Mouse (Mus musculus): ENCODE data around the gene Ttc9c.

Ttc9c gene

DNA sequence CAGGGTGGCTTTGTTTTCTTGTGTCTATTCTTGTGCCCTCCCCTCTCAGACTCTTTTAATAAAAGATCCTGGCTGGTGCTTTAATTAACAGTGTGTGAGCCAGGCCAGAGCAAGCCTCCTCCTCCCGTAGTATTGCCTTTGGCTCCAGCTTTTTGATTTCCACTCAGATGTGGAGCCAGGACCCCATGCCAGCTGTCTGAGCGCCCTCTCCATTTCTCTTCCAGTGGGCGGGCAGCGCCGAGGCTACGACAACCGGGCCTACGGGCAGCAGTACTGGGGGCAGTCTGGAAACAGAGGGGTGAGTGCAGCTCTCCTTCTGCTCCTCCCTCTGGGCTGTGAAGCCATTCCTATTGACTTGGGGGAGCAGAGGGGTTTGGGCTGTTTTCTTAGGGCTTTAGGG lies 11.5 kb upstream of the Ttc9c start:
- no peak for DNase-seq (ENCODE audit: low spot score in 2 of 2)

DNA sequence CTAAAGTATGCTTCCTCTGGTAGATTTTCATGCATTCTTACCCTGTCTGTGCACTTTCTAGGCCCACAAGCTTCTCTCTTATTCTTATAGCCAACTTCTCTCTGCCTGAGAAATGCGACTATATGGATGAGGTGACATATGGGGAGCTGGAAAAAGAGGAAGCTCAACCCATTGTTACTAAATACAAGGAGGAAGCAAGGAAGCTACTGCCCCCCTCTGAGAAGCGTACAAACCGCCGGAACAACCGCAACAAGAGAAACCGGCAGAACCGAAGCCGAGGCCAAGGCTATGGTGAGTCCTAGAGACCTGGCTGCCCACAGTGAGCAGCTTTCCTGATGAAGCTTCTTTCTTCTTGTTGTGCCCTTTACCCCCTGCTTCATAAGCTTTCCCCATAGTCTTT lies 10.5 kb upstream of the Ttc9c start, which contains the start of gene AC129217.1:
Gene AC129217.1 (plus strand): TSS at position 114 of the 400 bp plus-strand sequence.
- DNase-seq (ENCODE audit: low spot score in 2 of 2) = no peak

DNA sequence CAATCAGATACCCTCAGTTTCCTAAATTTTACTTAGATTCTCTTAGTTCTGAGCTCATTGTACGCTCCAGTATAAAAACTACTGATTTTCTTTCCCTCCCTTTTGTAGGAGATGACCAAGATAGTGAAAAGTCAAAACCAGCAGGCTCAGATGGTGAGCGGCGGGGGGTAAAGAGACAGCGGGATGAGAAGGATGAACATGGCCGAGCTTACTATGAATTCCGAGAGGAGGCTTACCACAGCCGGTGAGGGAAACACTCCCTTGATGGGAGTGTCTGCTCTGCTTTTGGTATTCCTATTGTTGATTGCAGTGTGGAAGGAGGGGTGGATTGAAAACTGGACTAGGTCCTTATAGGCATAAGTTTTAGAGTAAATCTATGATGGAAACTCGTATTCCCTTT lies 3.6 kb upstream of the Ttc9c start:
- DNase-seq (ENCODE audit: low spot score in 2 of 2) = no peak

DNA sequence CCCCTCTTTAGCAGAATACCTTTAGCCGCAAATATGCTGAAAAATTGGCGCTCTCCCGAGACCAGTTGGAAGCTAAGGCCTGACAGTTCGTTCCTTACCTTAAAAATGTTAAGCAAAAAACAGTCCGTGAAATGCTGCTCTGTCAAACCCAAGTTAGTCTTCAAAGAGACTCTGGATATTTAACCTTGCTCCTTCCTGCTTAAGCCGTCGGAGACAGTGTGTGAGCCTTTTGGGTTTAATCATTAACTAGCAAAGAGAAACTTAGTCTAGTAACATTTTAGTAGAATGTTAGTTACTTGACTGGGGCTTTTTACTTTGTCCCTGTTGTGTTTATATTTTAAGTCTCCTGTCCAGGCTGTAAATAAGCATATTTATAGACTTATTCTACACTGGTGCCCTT lies 2.0 kb upstream of the Ttc9c start:
- no peak for DNase-seq (ENCODE audit: low spot score in 2 of 2)

DNA sequence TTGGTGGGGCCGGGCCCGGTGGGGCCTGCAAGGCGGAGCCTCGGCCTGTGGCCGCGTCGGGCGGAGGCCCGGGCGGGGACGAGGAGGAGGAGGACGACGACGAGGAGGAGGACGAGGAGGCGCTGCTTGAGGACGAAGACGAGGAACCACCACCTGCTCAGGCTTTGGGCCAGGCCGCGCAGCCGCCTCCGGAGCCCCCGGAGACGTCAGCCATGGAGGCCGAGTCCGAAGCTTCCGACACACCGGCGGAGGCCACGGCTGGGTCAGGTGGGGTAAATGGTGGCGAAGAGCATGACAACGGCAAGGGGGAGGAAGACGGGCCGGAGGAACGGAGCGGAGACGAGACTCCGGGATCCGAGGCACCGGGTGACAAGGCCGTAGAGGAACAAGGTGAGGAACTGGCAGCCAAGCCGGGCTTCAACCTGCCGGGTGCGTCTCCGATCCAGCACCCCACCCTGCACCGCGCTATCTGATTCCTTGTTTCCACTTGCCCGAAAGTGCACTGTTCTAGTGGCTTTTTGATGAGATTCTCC lies 1.4 kb upstream of the Ttc9c start:
- peak in 1 of 2 experiments; percentile 49 for DNase-seq (ENCODE audit: low spot score in 2 of 2)

DNA sequence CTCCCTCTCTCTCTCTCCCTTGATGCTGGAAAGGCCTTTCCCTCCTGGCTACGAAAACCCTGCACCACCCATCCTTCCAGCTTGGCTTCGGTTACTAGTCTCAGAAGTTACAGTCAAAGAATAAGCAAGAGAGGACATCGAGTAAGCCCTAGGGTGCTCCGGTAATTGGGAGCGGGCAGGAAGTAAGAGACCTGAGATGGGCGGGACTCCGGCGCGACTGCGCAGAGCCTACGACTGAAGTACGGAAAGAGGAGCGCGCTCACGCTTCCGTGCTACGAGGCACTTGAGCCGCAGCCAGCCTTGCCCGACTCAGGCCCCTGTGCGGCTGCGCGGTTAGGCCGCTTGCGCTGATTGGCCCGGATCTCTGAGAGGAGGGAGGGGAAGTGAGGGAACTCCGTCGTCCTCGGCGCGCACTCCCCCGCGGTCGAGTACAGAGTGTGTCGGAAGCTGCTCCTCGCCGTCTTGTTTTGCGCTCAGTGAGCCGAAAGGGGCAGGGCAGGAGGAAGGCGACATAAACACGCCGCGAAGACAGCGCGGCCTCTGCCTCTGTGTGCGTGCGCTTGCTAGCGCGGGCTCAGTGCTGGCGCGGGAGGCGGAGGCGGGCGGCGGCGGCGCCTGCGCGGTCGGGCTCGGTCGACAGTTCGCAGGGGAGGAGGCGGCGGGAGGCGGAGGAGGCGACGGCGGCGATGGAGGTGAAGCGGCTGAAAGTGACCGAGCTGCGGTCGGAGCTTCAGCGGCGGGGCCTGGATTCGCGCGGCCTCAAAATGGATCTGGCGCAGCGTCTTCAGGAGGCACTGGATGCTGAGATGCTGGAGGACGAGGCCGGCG lies 677 bp upstream of the Ttc9c start, which contains the start of gene Hnrnpul2:
Gene Hnrnpul2 (plus strand): TSS at position 415 of the 828 bp plus-strand sequence.
- DNase-seq (ENCODE audit: low spot score in 2 of 2) = peak; percentile 97 to 98

DNA sequence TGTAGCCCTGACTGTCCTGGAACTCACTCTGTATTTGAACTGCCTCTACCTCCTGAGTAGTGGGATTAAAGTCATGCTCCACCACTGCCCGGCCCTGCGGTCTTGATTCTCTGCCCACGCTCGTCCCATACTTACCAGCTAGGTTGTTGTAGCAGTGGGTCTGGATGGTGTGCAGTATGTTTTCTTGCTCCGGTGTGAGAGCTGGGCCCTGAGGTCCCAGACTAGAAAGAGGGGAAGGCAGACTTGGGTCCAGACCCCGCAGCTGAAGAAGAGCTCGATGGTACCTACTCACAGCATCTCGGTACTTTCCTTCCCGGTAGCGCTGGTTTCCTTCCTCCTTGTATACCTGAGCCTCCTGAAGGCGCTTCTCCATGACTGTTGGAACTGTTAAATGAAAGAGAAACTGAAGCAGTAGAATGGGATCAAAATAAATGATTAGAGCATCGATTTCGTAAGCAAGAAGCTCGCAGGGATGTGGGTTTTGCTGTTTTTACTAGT lies 783 bp downstream of the Ttc9c start:
- DNase-seq (ENCODE audit: low spot score in 2 of 2) = no peak

DNA sequence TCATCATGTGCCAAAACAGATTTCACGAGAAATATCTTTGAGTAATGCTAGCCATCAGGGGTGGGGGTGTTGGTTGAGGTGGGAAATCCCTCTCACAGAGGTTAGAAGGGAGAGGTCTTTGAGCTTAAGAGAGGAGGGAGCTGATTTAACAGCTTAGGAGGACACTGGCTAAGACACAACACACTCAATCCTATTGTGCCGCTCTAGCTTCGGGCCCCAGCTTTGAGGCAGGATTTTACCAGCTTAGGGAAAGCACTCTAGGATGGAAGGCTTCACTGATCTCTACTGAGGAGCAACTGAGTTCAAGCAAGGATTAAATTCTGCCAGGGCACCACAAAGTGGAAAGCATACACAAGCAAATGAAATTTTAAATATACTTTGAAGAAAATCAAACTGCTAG lies 2.1 kb downstream of the Ttc9c start:
- DNase-seq (ENCODE audit: low spot score in 2 of 2) = no peak

DNA sequence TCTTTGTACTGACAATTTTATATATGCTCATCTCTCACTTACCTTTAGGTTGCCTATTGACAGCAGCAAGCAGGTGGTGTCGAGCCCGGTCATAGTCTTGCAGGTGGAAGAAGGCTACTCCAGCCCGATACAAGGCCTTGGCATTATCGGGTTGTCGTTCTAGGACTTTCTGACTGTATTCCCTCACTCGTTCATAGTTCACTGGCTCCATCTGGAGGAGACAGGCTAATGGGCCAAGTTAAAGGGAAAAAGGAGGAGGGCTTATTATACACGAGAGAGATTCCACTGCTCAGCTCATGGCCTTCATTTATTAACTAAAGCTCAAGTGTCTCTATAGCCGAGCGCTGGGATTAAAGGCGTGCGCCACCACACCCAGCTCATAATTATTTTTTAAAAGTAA lies 3.3 kb downstream of the Ttc9c start:
- no peak for DNase-seq (ENCODE audit: low spot score in 2 of 2)

DNA sequence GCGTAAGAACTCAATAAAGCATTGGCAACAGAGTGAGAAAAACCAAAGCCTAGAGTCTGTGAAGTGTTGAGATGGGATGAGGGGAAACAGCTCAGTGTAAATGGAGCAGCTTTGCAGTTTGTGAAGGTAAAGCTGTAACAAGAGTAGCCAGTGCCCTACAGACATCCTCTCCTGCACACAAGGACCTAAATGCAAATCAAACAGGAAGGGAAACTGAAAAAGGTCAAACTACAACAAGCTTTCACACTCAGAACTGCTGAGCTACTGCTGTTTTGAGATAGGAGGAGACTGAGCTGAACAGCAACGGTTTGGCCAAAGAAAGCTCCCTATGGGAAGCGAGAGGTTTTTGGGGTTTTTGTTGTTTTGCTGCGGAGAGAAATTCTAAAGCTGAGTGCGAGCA lies 12.3 kb downstream of the Ttc9c start:
- DNase-seq (ENCODE audit: low spot score in 2 of 2) = no peak

DNA sequence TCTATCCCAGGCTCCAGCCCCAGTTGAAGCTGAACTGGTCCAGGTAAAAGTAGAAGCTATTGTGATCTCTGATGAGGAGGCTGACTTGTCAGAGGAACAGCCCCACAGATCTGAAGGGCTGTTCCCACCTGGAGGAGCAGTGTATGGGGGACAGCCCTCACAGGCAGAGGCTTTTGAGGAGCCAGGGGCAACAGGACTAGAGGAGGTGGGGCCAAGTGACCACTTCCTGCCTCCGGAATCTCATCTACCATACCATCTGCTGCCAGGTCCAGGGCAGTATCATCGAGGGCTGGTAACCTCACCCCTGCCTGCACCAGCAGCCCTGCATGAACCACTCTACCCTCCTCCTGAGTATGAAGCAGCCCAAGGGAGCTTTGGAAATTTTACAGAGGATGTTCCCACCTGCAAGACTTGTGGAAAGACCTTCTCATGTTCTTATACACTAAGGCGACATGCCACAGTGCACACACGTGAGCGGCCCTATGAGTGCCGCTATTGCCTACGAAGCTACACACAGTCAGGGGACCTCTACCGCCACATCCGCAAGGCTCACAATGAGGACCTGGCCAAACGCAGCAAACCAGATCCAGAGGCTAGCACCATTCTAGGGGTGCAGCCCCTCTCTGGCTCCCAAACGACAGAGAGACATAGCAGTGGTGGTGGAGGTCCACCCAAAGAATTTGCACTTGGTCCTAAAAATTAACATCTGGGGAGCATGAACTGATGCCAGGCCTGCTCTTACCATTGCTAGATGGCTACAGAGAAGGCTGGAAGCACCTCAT lies 15.1 kb downstream of the Ttc9c start:
- no peak for DNase-seq (ENCODE audit: low spot score in 2 of 2)

DNA sequence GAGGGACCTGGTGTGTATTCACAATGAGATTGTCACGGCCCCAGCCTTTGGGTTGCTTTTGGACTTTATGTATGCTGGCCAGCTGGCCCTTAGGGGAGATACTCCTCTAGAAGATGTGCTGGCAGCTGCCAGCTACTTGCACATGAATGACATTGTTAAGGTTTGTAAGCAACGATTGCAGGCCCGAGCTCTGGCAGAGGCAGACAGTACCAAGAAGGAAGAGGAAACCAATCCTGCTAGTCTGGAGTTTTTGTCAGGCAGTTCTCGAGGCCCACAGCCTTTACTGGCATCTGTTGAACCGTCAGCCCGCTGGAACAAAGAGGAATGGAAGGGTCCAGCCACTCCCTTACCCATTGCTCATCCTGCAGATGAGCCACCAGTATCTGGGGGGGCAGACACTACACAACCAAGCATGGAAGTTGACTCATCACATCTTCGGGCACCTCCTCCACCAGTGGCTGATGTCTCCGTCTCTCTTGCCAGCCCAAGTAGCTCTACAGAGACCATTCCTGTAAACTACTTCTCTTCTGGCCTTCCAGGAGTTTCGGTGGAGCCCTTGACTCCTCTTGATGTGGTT lies 15.8 kb downstream of the Ttc9c start:
- no peak for DNase-seq (ENCODE audit: low spot score in 2 of 2)

DNA sequence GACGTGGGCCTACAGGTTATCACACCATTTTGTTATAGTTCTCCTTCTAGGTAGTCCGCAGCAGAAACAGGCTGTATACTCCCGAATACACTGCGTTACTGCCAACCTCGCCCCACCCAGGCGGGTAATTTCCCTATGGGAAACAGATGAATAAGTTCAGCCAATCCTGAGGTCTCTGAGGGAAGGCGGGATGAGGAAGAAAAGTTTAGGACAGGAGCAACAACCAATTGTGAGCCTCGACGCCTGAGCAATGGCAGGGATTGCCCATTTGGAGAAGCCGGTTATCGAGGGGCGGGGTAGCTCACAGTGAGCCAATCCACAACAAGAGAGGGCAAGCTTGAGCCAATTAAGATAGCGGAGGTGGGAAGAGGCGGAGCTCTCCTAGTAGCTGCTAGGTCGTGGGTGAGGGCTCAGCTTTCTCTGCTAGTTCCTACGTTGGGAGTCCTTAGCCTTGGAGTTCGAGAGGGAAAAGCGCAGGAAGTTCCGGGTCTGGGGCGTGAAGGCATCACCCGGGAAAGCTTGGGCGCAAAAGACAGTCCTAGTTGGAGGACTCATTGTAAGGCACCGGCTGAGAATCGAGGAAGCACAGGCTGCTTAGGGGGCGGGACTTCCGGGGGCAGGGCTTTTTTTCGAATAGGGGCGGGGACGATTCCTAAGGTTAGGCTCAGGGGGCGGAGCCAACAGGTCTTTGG lies 16.9 kb downstream of the Ttc9c start, which contains the start of gene Zbtb3:
Gene Zbtb3 (plus strand): TSS at position 426 of the 692 bp plus-strand sequence.
- DNase-seq (ENCODE audit: low spot score in 2 of 2) = peak; percentile 92 to 96

DNA sequence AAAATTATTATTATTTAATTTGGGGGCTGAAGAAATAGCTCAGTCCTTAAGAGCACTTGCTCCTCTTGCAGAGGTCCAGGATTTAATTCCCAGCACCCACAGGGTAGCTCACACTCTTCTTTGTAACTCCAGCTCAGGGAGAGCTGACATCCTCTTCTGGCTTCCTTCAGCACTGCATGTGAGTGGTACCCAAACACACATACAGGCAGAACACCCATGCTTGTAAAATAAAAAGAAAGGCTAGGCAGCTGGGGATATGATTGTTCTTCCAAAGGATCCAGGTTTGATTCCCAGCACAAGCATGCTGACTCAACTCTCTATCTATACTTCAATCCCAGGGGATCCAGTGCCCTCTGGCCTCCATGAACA lies 20.2 kb downstream of the Ttc9c start:
- no peak for DNase-seq (ENCODE audit: low spot score in 2 of 2)

DNA sequence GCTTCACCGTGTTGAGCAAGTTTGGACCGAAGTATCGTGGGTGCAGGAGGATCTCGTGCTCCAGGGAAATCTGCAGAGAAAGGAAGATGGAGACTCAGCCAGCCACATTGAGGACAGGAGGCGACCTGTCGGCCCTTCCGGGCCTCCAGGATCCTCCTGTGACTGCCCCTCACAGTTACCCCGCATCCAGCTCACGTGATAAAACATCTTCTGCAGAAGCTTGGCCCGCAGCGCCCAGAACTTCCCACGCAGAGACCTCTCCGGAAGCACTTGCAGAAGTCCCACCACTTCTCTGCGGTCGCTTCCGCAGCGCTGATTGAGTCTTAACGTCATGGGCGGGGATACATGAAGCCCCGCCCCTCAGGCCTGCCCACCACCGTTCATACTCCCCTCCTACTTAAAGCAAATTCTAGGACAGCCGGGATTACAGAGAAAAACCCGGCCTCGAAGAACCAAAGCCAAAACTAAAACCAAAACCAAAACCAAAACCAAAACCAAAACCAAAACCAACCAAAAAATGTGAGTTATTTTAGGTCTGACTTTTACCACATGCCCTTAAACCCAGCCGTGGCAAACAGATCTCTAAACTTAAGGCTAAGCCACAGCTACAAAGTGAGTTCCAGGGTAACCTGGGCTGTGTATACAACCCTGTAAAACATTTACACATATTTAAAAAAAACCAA lies 20.7 kb downstream of the Ttc9c start, which contains the start of gene Polr2g:
Gene Polr2g (minus strand): TSS at position 314 of the 683 bp plus-strand sequence.
- DNase-seq (ENCODE audit: low spot score in 2 of 2) = peak; percentile 86 to 87

DNA sequence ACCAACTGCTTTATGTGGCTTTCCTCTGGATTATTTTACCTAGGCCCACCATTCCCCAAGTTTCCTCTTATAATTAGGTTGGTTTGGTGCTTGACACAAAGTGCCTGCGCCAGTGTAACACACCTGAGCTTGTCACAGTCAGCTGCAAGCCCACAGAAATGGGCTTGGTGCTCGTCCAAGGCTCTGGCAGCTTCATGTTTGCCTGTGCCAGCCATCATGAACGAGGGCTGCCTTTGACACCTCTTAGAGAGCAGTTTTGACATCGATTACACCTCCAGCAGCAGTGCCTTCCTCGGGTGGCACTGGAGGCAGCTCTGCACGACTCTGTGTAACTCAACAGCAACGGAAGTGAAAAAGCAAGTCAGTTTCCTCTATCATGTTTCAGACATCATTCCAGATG lies 29.0 kb downstream of the Ttc9c start:
- DNase-seq (ENCODE audit: low spot score in 2 of 2) = no peak

DNA sequence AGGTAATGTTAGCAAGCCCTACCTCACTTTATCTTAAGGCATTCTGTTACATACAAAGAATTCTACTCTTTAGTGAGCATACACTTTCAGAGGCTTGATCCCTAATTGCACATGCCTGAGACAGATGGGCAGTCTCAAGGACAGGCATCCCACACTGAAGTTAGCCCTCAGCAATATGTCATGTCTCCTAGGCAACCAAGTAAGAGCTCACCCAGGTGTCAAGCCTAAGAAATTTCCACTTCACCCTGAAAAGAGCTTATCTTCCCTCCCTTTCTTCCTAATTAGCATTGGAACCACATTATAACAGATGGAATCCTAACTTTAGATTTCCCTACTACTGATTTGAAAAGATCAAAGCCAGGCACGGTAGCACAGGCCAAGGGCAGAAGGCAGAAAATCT lies 30.0 kb downstream of the Ttc9c start:
- no peak for DNase-seq (ENCODE audit: low spot score in 2 of 2)

DNA sequence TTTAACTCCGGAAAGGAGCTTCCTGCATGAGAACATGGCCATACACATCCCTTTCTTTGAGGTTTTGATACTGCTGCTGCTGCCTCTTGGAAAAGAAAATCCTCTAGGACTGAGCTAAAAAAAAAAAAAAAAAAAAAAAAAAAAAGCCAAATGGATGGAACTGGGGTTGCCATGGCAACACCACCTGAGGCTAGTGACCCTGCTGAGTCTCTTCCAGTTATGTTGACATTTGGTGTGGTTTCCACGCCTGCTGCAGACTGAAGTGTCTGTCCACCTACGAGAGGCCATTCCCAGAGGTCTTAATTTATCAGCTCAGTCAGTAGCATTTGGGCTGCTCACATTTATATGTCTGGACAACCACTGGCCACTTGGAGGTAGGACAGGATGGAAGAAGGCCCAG lies 30.6 kb downstream of the Ttc9c start:
- no peak for DNase-seq (ENCODE audit: low spot score in 2 of 2)

DNA sequence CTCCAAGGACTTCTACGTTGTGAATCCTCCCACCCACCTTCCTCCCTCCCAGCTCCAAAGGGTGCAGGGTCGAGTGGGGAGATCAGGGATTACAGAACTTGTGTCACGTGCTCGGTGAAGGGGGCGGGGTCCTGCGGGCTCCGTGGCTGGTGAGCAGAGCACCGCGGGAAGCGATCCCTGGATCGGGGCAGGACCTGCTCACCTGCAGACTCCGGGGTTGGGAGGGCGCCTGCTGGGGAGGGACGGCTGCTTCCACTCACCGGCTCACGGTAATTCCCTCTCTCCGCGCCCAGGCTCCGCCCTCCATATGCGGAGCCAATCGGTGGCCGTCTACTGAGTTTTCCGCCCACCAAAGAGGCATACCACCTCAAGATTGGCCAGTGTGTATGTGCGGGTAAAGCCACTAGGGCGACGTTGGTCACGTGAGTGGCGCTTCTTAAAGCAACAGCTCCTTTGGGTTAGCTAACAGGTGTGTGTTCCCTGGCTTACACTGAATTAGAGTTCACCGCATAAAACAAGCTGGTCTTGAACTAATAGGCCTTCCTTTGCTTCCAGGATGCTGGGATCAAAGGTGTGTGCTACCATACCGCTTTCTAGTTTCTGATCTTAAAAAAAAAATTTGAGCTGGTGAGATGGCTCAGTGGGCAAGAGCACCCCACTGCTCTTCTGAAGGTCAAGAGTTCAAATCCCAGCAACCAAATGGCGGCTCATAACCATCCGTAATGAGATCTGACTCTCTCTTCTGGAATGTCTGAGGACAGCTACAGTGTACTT lies 32.9 kb downstream of the Ttc9c start, which contains the start of gene Taf6l:
Gene Taf6l (minus strand): TSS at position 410 of the 774 bp plus-strand sequence.
- peak; percentile 90 to 92 for DNase-seq (ENCODE audit: low spot score in 2 of 2)

DNA sequence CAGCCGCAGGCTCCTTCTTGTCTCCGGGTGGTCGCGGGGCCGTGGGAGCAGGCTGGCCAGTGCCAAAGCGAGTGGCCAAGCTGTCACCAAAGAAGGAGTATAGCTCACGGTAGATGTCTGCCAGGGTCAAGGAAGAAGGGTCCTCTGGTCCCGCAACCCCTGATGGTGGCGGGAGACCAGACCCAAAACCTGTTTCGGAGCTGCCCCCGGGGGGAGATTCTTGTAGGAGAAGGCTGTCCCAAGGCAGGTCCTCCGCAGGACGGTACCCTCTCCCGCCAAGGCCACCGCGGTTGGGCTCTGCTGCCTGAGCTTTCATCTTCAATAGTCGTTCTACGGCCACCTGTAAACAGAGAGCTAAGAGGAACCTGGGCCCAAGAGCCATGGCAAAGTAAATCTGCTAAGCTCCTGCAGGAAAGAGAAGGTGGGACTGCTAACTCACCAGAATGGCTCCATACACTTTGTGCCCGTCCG lies 44.1 kb downstream of the Ttc9c start:
- DNase-seq (ENCODE audit: low spot score in 2 of 2) = no peak
